Comparison of ENCODE assay signal across 14 mouse cellular contexts in the genomic region with DNA sequence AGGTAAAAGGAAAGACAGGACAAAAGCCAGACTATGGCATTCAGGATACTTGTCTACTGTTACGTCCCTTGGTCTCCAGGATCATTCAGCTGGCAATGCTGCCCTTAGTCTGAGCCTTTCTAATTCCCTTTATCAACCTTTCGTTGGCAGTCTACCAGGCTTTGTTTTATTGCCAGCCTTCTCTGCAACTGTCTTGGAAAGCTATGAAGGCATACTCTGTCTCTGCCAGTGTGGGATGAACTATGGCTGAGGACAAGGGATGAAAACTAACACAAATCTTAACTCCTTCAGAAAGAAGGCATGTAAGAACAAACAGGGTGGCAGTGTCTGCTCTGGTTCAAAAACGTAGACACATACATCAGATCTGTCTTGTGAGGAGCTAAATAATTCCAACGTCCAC. TPM values are rescaled to one million over a fixed set of nuclear protein-coding genes. Genes with fewer than 3 reads are reported as not detected.
DNase-seq lines count a peak whose midpoint lies in the region; ATAC-seq lines count a peak whose summit lies in the region.
"Had no signal": no experiment of that assay in that cellular context is flagged by ENCODE, and none has a peak within 500 bp of the region (broad histone marks: within the 10 kb centered on the region; RNA-seq: fewer than 3 reads in every experiment).

No protein-coding gene starts in this region.

- H3K4me3 ChIP-seq in heart, embryonic 11.5 days (ENCODE audit: low read depth, low read length): no peak overlapping the region
- no peak overlapping the region for H3K4me3 ChIP-seq in hindbrain, embryonic 12.5 days
- H3K4me3 ChIP-seq: hindbrain, embryonic 15.5 days; myocyte had no signal

- no peaks in the 10 kb centered on the region for H3K9me3 ChIP-seq in heart, embryonic 11.5 days (replicated peaks; ENCODE audit: control insufficient read depth, low read length)
- H3K9me3 ChIP-seq in hindbrain, embryonic 12.5 days (replicated peaks): no peaks in the 10 kb centered on the region
- H3K9me3 ChIP-seq: hindbrain, embryonic 15.5 days had no signal

- 64% methylated on average over 4 of the region's 4 CpGs for WGBS in heart, embryonic 11.5 days (ENCODE audit: insufficient replicate concordance)
- 71% methylated on average over 4 of the region's 4 CpGs for WGBS in hindbrain, embryonic 12.5 days

- no peak overlapping the region for H3K27ac ChIP-seq in heart, embryonic 11.5 days (ENCODE audit: low read depth, low read length)
- H3K27ac ChIP-seq in hindbrain, embryonic 12.5 days: no peak overlapping the region
- H3K27ac ChIP-seq: hindbrain, embryonic 15.5 days had no signal

- intact Hi-C loops in gastrocnemius, postnatal 14 days (cut with DNase I; ENCODE audit: low total_unique reads): no loop called here

- H3K36me3 ChIP-seq in heart, embryonic 11.5 days (ENCODE audit: control insufficient read depth, insufficient read depth, low read length): no peaks in the 10 kb centered on the region
- H3K36me3 ChIP-seq in hindbrain, embryonic 12.5 days: no peaks in the 10 kb centered on the region
- H3K36me3 ChIP-seq: hindbrain, embryonic 15.5 days had no signal

- H3K4me1 ChIP-seq in heart, embryonic 11.5 days (ENCODE audit: control insufficient read depth, insufficient read depth, low read length): no peaks in the 10 kb centered on the region
- no peaks in the 10 kb centered on the region for H3K4me1 ChIP-seq in hindbrain, embryonic 12.5 days
- H3K4me1 ChIP-seq: hindbrain, embryonic 15.5 days had no signal

- ATAC-seq in heart, embryonic 11.5 days (replicated peaks; ENCODE audit: insufficient number of reproducible peaks, low FRiP score, low TSS enrichment): no peak
- ATAC-seq in hindbrain, embryonic 12.5 days (ENCODE audit: low FRiP score): no peak
- ATAC-seq: forebrain, embryonic 16.5 days had no signal

- peak; percentile 81 for DNase-seq in heart, adult 11 months
- peak; percentile 55 for DNase-seq in urinary bladder, postnatal 14 days (ENCODE audit: low spot score)
- no peak for DNase-seq in urinary bladder, postnatal 10 days (ENCODE audit: low spot score)
- peak; percentile 21 for DNase-seq in gastrocnemius, postnatal 14 days
- peak; percentile 8 to 54 for DNase-seq in urinary bladder, postnatal 36 days (ENCODE audit: low spot score in 2 of 2)
- DNase-seq in layer of hippocampus, adult 8-10 months (ENCODE audit: low spot score in 2 of 2): no peak
- DNase-seq: kidney, postnatal 4 days; right cerebral cortex, postnatal 14 days; thymus, adult 18-20 months had no signal

- no peak overlapping the region for H3K9ac ChIP-seq in heart, embryonic 11.5 days (ENCODE audit: low read depth, low read length)
- no peak overlapping the region for H3K9ac ChIP-seq in hindbrain, embryonic 12.5 days
- H3K9ac ChIP-seq: hindbrain, embryonic 15.5 days had no signal

- no peak overlapping the region for H3K4me2 ChIP-seq in heart, embryonic 11.5 days
- H3K4me2 ChIP-seq in hindbrain, embryonic 12.5 days (replicated peaks): no peak overlapping the region
- H3K4me2 ChIP-seq: hindbrain, embryonic 15.5 days had no signal

- H3K27me3 ChIP-seq in heart, embryonic 11.5 days (ENCODE audit: control insufficient read depth, insufficient read depth, low read length): no peaks in the 10 kb centered on the region
- H3K27me3 ChIP-seq in hindbrain, embryonic 12.5 days: no peaks in the 10 kb centered on the region
- H3K27me3 ChIP-seq: hindbrain, embryonic 15.5 days had no signal

RNA-seq across cellular contexts. Expression of a gene that starts 0.6 kb away (rescaled TPM):
- polyA plus RNA-seq in heart, embryonic 11.5 days (2014; fragmentation: Nextera tagmentation; extraction: Ambion mirVana): 4.0 and 4.6 TPM in 2 replicates
- total RNA-seq in gastrocnemius, postnatal 14 days (2021): 10 to 100 TPM; 25.3 to 47.9 TPM
- 10 to 100 TPM; 47.5 to 57.6 (median 51.5) TPM for total RNA-seq in layer of hippocampus, adult 8-10 months (2022)
- 0.90 and 1.6 TPM in 2 replicates for polyA plus RNA-seq in hindbrain, embryonic 12.5 days (2016; fragmentation: Nextera tagmentation; extraction: Ambion mirVana)
- polyA plus RNA-seq: myocyte had no signal

Comparison
In these comparisons a context has a peak if more than half of its experiments do, and no peak if none do; other contexts are left out.
1. DNase-seq: peak in heart, adult 11 months (single experiment), urinary bladder, postnatal 14 days (single experiment), gastrocnemius, postnatal 14 days (single experiment) and urinary bladder, postnatal 36 days (2 of 2); none in urinary bladder, postnatal 10 days (single experiment) and layer of hippocampus, adult 8-10 months (0 of 2).